Mouse (Mus musculus) liver, adult 2 months (tissue): ENCODE results near the gene Hlf. TPM values are rescaled to one million over a fixed set of nuclear protein-coding genes. Genes with fewer than 3 reads are reported as not detected.

ENCODE experiments used
- DNase-seq: peaks from one replicate; pipeline ENCODE4 v3.0.0-alpha.2; 2011; ENCODE audit warnings: low read depth, low spot score; ENCODE audit errors: extremely low read depth
- H3K27ac ChIP-seq: fragments of 200-500 bp; replicated peaks from 2 replicates; pipeline ENCODE4 v1.5.1; 2012; ENCODE audit warnings: low read depth, mild to moderate bottlenecking, control low read depth, inconsistent platforms, low read length; ENCODE audit not compliant: insufficient read depth
- H3K27me3 ChIP-seq: fragments of 200-500 bp; 2 replicates; pipeline ENCODE4 v1.6.1; 2012; ENCODE audit warnings: mild to moderate bottlenecking, moderate library complexity, low read length, inconsistent platforms; ENCODE audit not compliant: control insufficient read depth, insufficient read depth
- H3K36me3 ChIP-seq: fragments of 200-500 bp; 2 replicates; pipeline ENCODE4 v1.6.1; 2012; ENCODE audit warnings: low read length, inconsistent platforms; ENCODE audit not compliant: control insufficient read depth, insufficient read depth
- H3K4me1 ChIP-seq: fragments of 200-500 bp; 2 replicates; pipeline ENCODE4 v1.6.1; 2011; ENCODE audit warnings: low read length; ENCODE audit not compliant: control insufficient read depth, insufficient read depth
- H3K4me3 ChIP-seq: fragments of 200-500 bp; 2 replicates; pipeline ENCODE4 v1.5.1; 2011; ENCODE audit warnings: low read depth, mild to moderate bottlenecking, control low read depth, low read length, moderate library complexity; ENCODE audit not compliant: insufficient read depth
- H3K79me2 ChIP-seq: fragments of 200-500 bp; 2 replicates; pipeline ENCODE4 v1.6.1; 2012; ENCODE audit warnings: inconsistent platforms, mild to moderate bottlenecking, low read length, moderate library complexity; ENCODE audit not compliant: control insufficient read depth, insufficient read depth
- H3K9ac ChIP-seq: fragments of 200-500 bp; 2 replicates; pipeline ENCODE4 v1.6.1; 2012; ENCODE audit warnings: low read depth, mild to moderate bottlenecking, control low read depth, inconsistent platforms, low read length
- CTCF ChIP-seq: fragments of 200-500 bp; IDR thresholded peaks from 2 replicates; pipeline ENCODE4 v1.5.1; 2011; ENCODE audit warnings: low read depth, low read length, control low read depth
- POLR2A ChIP-seq: fragments of 200-500 bp; IDR thresholded peaks from 2 replicates; pipeline ENCODE4 v1.6.1; 2011; ENCODE audit warnings: low read length, control low read depth; ENCODE audit not compliant: insufficient read depth; ENCODE audit errors: extremely low read depth
- WGBS: fragments of 180-500 bp; shearing (Covaris S2); methylation state at CpG from one replicate; pipeline ENCODE4 v1.1.7; 2018; 5-methylcytosine and 5-hydroxymethylcytosine counted together
- polyA plus RNA-seq: library from polyadenylated mRNA; depleted of rRNA; stranded (reverse); fragments of >200 nt; gene quantifications from 2 replicates; pipeline ENCODE4 v1.2.3, GENCODE M21; 2012
- total RNA-seq: library from RNA; depleted of rRNA; stranded (reverse); fragments of >200 nt; gene quantifications from 2 replicates; pipeline ENCODE4 v1.2.3, GENCODE M21; 2014

Hlf gene
- total and polyA plus RNA-seq, 2 experiments: 12.1 to 18.3 TPM

DNA sequence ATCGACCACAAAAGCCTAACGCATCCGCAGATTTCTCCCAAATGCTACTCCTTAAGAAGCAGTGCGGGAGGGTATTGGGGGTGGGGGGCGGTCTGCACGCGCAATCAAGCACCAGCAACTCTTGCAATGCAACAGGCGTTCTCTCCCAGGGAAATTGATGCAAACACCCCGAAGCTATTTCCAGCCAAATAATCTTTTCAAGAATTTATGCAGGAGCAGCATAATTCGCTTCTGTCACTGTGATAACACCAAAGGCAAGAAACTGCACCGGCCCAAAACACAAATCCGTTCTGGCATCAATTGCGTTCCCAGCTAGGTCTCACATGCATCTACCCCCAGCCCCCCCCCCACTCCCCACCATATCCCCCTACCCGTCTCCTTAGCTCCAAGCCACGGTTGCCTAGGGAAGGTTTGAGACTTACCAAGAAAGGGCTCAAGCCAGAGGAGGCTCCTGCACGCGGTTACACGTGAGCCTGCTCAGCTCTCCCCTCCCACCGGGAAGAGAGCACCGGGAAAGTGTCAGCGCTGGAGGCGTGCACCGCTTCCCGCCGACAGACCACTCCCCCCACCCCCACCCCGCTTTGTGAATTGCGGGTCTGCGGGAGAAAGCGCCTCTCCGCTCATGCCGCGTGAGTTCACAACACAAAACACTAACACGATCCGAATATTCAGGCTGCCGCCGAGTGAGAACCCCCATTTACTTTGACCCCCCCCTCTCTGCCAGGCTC, 1.4 kb downstream of the Hlf start:
- no peak for TF ChIP-seq CTCF
- TF ChIP-seq POLR2A: 0 out of 2 replicates have a peak, but pooled peaks have one; percentile 14
- Histone ChIP-seq H3K79me2 (peaks cover 16% of the 10 kb centered on the region; the same call in 1 of the 2 replicates), H3K27me3 (no peaks in the 10 kb centered on the region), H3K36me3 (no peaks in the 10 kb centered on the region), H3K4me1 (peaks cover 15% of the 10 kb centered on the region), H3K9ac (peak overlapping the region; percentile 70), H3K4me3 (peak overlapping the region; percentile 56), H3K27ac (no peak overlapping the region)
- DNase-seq: peak; percentile 67
- WGBS: 1% methylated on average over 36 of the region's 36 CpGs

DNA sequence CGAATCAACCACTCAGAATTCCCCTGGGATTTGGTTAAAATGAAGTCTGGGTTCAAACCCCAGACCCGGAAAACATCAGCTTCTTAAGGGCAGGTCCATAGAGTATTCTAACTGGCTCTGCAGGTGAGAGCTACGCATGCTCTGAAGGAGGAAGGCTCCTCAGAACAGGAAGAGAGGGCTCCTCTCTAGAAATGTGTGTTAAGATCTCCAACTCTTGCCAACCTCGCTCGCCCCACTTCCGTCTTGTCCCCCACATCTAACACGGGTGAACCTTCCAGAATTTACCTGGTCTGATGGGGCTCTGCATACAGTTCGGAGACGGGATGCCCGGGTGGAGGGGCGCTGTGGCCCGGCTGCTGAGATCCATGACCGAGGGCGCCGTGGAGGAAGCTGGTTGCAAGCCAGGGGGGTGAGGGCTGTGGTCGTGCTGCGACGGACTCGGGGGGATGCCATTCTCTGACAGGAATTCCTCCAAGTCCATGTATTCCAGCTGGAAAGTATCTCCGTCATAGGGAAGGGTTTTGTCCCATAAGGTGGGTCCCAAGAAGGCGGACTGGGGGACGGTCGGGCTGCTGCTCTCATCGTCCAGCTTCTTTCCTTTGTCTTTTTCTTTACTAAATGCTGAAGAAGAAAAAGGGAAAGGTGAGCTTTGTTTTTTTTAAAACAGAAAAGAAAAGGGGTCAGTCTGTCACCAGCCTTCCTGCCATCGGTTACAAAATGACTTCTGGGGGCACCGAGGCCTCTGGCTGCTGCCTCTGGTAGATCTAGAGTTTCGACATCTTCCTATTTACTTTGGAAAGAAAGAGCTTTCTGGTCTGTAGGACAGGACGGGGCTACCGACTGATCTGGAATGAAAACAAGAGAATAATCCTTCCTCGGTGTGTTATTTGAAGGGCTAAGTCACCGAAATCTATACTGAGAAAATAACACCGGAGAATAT, 2.9 kb downstream of the Hlf start:
- TF ChIP-seq POLR2A (no peak), CTCF (no peak)
- peak overlapping the region; percentile 92 for H3K9ac ChIP-seq
- H3K4me3 ChIP-seq: peak overlapping the region; percentile 79
- 15% methylated on average over 32 of the region's 32 CpGs for WGBS
- H3K36me3 ChIP-seq: no peaks in the 10 kb centered on the region
- no peaks in the 10 kb centered on the region for H3K27me3 ChIP-seq
- peaks cover 19% of the 10 kb centered on the region; the same call in 1 of the 2 replicates for H3K79me2 ChIP-seq
- DNase-seq: peak; percentile 92
- H3K4me1 ChIP-seq: peaks cover 26% of the 10 kb centered on the region
- peak overlapping the region; percentile 99 for H3K27ac ChIP-seq

DNA sequence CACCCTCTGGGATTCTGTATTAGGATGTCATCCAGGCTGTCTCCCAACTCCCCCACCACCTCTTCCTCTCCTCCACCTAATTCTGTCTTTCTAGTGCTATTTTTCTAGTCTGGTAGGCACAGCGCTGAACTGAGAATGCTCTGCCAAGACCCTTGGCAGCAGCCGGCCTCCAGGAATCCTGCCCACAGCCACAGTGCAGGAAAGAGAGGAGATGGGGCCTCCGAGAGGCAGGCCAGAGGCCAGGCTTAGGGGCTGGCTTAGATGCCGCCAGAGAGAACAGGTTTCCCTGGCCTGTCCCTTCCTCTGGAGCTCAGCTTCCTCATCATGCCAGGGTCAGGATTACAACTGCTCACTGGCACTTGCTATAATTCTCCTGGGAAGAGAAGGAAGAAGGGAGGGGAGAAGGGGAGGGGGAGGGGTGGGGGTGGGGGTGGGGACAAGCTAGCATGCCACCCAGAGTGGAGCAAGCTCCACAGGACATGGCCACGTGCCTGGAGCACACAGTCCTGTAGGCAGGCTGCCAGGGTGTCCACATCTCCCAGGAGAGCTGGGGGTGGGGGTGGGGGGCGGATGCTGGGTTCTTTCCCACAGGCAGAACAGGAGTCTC, 8.6 kb downstream of the Hlf start:
- peak overlapping the region; percentile 73 for H3K27ac ChIP-seq

DNA sequence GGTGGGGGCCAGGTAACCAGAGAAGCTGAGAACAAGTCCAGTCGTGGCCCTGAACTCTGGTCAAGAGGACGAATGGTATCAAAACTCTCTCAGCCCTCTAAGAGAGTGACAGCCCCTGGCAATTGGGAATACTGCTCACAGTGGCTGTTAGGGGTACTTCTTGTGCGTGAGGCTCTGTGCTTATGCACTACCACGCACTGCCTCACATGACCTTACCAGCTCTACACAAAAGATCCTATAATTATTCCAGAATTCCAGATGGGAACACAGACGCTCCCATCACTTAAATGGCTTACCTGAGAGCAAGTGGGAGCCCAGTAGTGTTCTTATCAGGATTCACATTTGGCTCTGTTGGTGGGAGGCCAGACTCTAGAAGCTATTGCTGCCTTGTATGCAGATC, 9.6 kb downstream of the Hlf start:
- Histone ChIP-seq H3K27me3 (no peaks in the 10 kb centered on the region), H3K4me1 (peaks cover 41% of the 10 kb centered on the region), H3K27ac (no peak overlapping the region), H3K79me2 (peaks cover 25% of the 10 kb centered on the region; the same call in 1 of the 2 replicates), H3K36me3 (peaks cover 4% of the 10 kb centered on the region), H3K9ac (no peak overlapping the region), H3K4me3 (no peak overlapping the region)
- 61% methylated on average over 5 of the region's 5 CpGs for WGBS
- no peak for DNase-seq
- TF ChIP-seq POLR2A (no peak), CTCF (no peak)

More for the DNA sequence above, 8.6 kb downstream of the Hlf start:
- H3K9ac ChIP-seq: peak overlapping the region; percentile 2; the same call in 1 of the 2 replicates
- 7% methylated on average over 6 of the region's 6 CpGs for WGBS
- peaks cover 42% of the 10 kb centered on the region for H3K4me1 ChIP-seq
- TF ChIP-seq POLR2A: no peak
- TF ChIP-seq CTCF: no peak
- H3K79me2 ChIP-seq: peaks cover 25% of the 10 kb centered on the region; the same call in 1 of the 2 replicates
- peaks cover 4% of the 10 kb centered on the region for H3K36me3 ChIP-seq
- peak; percentile 92 for DNase-seq
- no peaks in the 10 kb centered on the region for H3K27me3 ChIP-seq
- peak overlapping the region; percentile 2; the same call in 1 of the 2 replicates for H3K4me3 ChIP-seq

DNA sequence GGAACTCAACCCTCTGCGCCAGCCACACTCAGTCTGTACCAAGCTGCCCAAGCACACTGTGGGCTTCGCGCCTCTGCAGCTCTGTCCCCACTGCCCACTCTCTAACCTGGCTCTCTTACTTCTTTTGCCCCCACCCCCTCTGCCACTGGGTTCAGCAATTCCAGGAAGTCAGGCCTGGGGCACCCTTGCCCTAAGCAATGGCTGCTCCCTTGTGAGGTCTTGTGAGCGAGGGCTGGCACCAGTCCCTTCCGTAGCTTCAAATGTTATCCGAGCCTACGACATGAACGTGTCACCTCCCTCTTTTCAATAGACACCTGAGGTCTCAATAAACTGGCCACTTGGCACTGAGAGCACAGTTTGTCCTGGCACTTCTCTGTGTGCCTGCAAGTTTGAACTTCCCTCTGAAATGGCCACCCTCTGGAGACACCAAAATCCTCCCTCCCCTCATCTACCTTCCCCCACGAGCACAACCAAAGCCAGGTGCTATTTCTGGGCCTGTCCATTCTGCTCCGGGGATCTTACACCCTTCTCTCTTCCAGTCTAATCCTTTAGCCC, 10.5 kb downstream of the Hlf start:
- TF ChIP-seq CTCF: no peak
- no peak for TF ChIP-seq POLR2A
- Histone ChIP-seq H3K27me3 (no peaks in the 10 kb centered on the region), H3K36me3 (peaks cover 4% of the 10 kb centered on the region), H3K79me2 (peaks cover 29% of the 10 kb centered on the region; the same call in 1 of the 2 replicates), H3K4me1 (peaks cover 35% of the 10 kb centered on the region), H3K4me3 (no peak overlapping the region), H3K9ac (peak overlapping the region; percentile 4; the same call in 1 of the 2 replicates), H3K27ac (peak overlapping the region; percentile 37)
- 51% methylated on average over 10 of the region's 10 CpGs for WGBS
- DNase-seq: peak; percentile 86
